Mouse (Mus musculus): ENCODE data around the gene Gm20518. TPM values are rescaled to one million over a fixed set of nuclear protein-coding genes. Genes with fewer than 3 reads are reported as not detected.

The Gm20518 gene
- total and polyA plus RNA-seq, 2 experiments from 2014 or later: 0.07 to 0.76 TPM

- Histone ChIP-seq H3K9ac (peak overlapping the region; percentile 89), H3K27me3 (ENCODE audit: insufficient read depth, low read length) (no peaks in the 10 kb centered on the region; the same call in 1 of the 2 replicates), H3K4me3 (ENCODE audit: low read depth, low read length) (peak overlapping the region; percentile 80), H3K4me1 (ENCODE audit: insufficient read depth) (peaks cover 14% of the 10 kb centered on the region), H3K27ac (ENCODE audit: low read depth, low read length) (peak overlapping the region; percentile 90), H3K9me3 (ENCODE audit: low read length) (no peaks in the 10 kb centered on the region), H3K36me3 (ENCODE audit: insufficient read depth) (peaks cover 18% of the 10 kb centered on the region), H3K4me2 (ENCODE audit: low read depth) (peak overlapping the region; percentile 89)
- no peak for TF ChIP-seq CTCF (IDR thresholded peaks at IDR 0.05; ENCODE audit: low read depth)
- ATAC-seq: peak; percentile 5; the same call in 1 of the 2 replicates
- no peak for DNase-seq
- 2% methylated on average over 14 of the region's 14 CpGs for whole genome bisulfite sequencing
Measured at GRCm38 (mm10) chr16:17922163-17922538, 30.7 kb upstream of the Gm20518 start.

- peak; percentile 98 for ATAC-seq
- peak overlapping the region; percentile 89 for H3K9ac ChIP-seq
- peak overlapping the region; percentile 90 for H3K27ac ChIP-seq (ENCODE audit: low read depth, low read length)
- peaks cover 18% of the 10 kb centered on the region for H3K36me3 ChIP-seq (ENCODE audit: insufficient read depth)
- DNase-seq: peak; percentile 99
- peak overlapping the region; percentile 80 for H3K4me3 ChIP-seq (ENCODE audit: low read depth, low read length)
- H3K4me2 ChIP-seq (ENCODE audit: low read depth): peak overlapping the region; percentile 89
- WGBS: 2% methylated on average over 47 of the region's 47 CpGs
- H3K27me3 ChIP-seq (ENCODE audit: insufficient read depth, low read length): peaks cover 4% of the 10 kb centered on the region
- peaks cover 8% of the 10 kb centered on the region for H3K4me1 ChIP-seq (ENCODE audit: insufficient read depth)
- no peaks in the 10 kb centered on the region for H3K9me3 ChIP-seq (ENCODE audit: low read length)
- peak; percentile 79 for TF ChIP-seq CTCF (IDR thresholded peaks at IDR 0.05; ENCODE audit: low read depth)
Measured at GRCm38 (mm10) chr16:17921325-17922162, 30.1 kb upstream of the Gm20518 start.

- H3K27me3 ChIP-seq (ENCODE audit: insufficient read depth, low read length): peaks cover 14% of the 10 kb centered on the region
- no peak overlapping the region; the same call in 1 of the 2 replicates for H3K4me2 ChIP-seq (ENCODE audit: low read depth)
- DNase-seq: no peak
- no peak overlapping the region for H3K27ac ChIP-seq (ENCODE audit: low read depth, low read length)
- TF ChIP-seq CTCF (IDR thresholded peaks at IDR 0.05; ENCODE audit: low read depth): no peak
- WGBS: 7% methylated on average over 20 of the region's 20 CpGs
- no peak overlapping the region for H3K4me3 ChIP-seq (ENCODE audit: low read depth, low read length)
- H3K4me1 ChIP-seq (ENCODE audit: insufficient read depth): peaks cover 8% of the 10 kb centered on the region
- H3K9ac ChIP-seq: peak overlapping the region; percentile 44
- peaks cover 10% of the 10 kb centered on the region for H3K36me3 ChIP-seq (ENCODE audit: insufficient read depth)
- ATAC-seq: no peak
- no peaks in the 10 kb centered on the region for H3K9me3 ChIP-seq (ENCODE audit: low read length)
Measured at GRCm38 (mm10) chr16:17920586-17920985, 29.1 kb upstream of the Gm20518 start.

GRCm38 (mm10) chr16:17914307-17915249 is 23.1 kb upstream of the Gm20518 start, which contains the start of gene Gsc2:
Gene Gsc2 (minus strand): TSS chr16:17915059.
- ATAC-seq (peak; percentile 25; the same call in 1 of the 2 replicates), DNase-seq (peak; percentile 45)
- H3K4me2 ChIP-seq (ENCODE audit: low read depth): peak within 1 kb of the TSS; percentile 51
- no peaks in the 10 kb centered on the region for H3K9me3 ChIP-seq (ENCODE audit: low read length)
- no peak for TF ChIP-seq CTCF (IDR thresholded peaks at IDR 0.05; ENCODE audit: low read depth)
- no peaks in the 10 kb centered on the region for H3K36me3 ChIP-seq (ENCODE audit: insufficient read depth)
- peaks cover 6% of the 10 kb centered on the region; the same call in 1 of the 2 replicates for H3K4me1 ChIP-seq (ENCODE audit: insufficient read depth)
- peak within 1 kb of the TSS; percentile 31 for H3K4me3 ChIP-seq (ENCODE audit: low read depth, low read length)
- under 1% methylated on average over 102 of the region's 106 CpGs for WGBS
- H3K27me3 ChIP-seq (ENCODE audit: insufficient read depth, low read length): peaks cover 42% of the 10 kb centered on the region
- H3K9ac ChIP-seq: 0 out of 2 replicates have a peak within 1 kb of the TSS, but pooled peaks have one; percentile 18
- no peak within 1 kb of the TSS for H3K27ac ChIP-seq (ENCODE audit: low read depth, low read length)

GRCm38 (mm10) chr16:17911052-17911595 is 19.7 kb upstream of the Gm20518 start, which contains the start of gene Ess2:
Gene Ess2 (minus strand): TSS chr16:17911348.
- peaks cover 34% of the 10 kb centered on the region for H3K27me3 ChIP-seq (ENCODE audit: insufficient read depth, low read length)
- H3K27ac ChIP-seq (ENCODE audit: low read depth, low read length): peak within 1 kb of the TSS; percentile 54; the same call in 1 of the 2 replicates
- H3K9ac ChIP-seq: peak within 1 kb of the TSS; percentile 67
- TF ChIP-seq CTCF (IDR thresholded peaks at IDR 0.05; ENCODE audit: low read depth): peak; percentile 82
- ATAC-seq (peak; percentile 99), DNase-seq (peak; percentile 97)
- 0% methylated on average over 35 of the region's 35 CpGs for WGBS
- H3K4me3 ChIP-seq (ENCODE audit: low read depth, low read length): peak within 1 kb of the TSS; percentile 63
- peak within 1 kb of the TSS; percentile 68 for H3K4me2 ChIP-seq (ENCODE audit: low read depth)
- peaks cover 31% of the 10 kb centered on the region for H3K36me3 ChIP-seq (ENCODE audit: insufficient read depth)
- H3K4me1 ChIP-seq (ENCODE audit: insufficient read depth): peaks cover 6% of the 10 kb centered on the region; the same call in 1 of the 2 replicates
- no peaks in the 10 kb centered on the region for H3K9me3 ChIP-seq (ENCODE audit: low read length)

GRCm38 (mm10) chr16:17898462-17898861 is 7.0 kb upstream of the Gm20518 start, which contains the start of the genes Dgcr2 and Tssk2:
Gene Dgcr2 (minus strand): TSS chr16:17898562.
Gene Tssk2 (plus strand): TSS chr16:17898637.
- Histone ChIP-seq H3K9me3 (ENCODE audit: low read length) (no peaks in the 10 kb centered on the region), H3K4me1 (ENCODE audit: insufficient read depth) (no peaks in the 10 kb centered on the region), H3K9ac (no peak within 1 kb of the TSS), H3K36me3 (ENCODE audit: insufficient read depth) (peaks cover 54% of the 10 kb centered on the region), H3K4me3 (ENCODE audit: low read depth, low read length) (no peak within 1 kb of the TSS), H3K4me2 (ENCODE audit: low read depth) (no peak within 1 kb of the TSS), H3K27me3 (ENCODE audit: insufficient read depth, low read length) (no peaks in the 10 kb centered on the region), H3K27ac (ENCODE audit: low read depth, low read length) (no peak within 1 kb of the TSS)
- no peak for ATAC-seq
- TF ChIP-seq CTCF (IDR thresholded peaks at IDR 0.05; ENCODE audit: low read depth): no peak
- no peak for DNase-seq
- WGBS: 89% methylated on average over 14 of the region's 14 CpGs

All from forebrain, postnatal 0 days (tissue).